Mouse (Mus musculus): Measurements from ENCODE around the gene Mdh2. TPM values are rescaled to one million over a fixed set of nuclear protein-coding genes. Genes with fewer than 3 reads are reported as not detected.

Gene Mdh2
- total RNA-seq, 2 experiments from 2014 or later = 1,176 to 1,179 TPM

- DNase-seq = no peak
Measured at GRCm38 (mm10) chr5:135835492-135835858, 57.2 kb downstream of the Mdh2 start.

- DNase-seq = no peak
Measured at GRCm38 (mm10) chr5:135835981-135836380, 57.7 kb downstream of the Mdh2 start.

Small RNA genes within 50 kb of the gene (microRNA-seq; reads per million reads assigned to microRNA genes)
- gene Gm23268 (ENCODE audit: borderline replicate concordance in 2 of 2) (0 reads per million in 2 experiments), gene Mir7034 (ENCODE audit: borderline replicate concordance in 2 of 2) (0 reads per million in 2 experiments)

Other genes starting within 250 kb of the Mdh2 start
- gene Hip1, start 233.4 kb upstream of the Mdh2 start, total RNA-seq (2021) = 10 to 100 TPM; 24.6 to 28.7 TPM
- not detected for gene Ccl26, start 214.9 kb upstream of the Mdh2 start, total RNA-seq (2021)
- gene Ccl24, start 205.4 kb upstream of the Mdh2 start, total RNA-seq (2021) = 1 to 10 TPM in 1 of 2 experiments, under 1 TPM in 1; 0.61 to 1.1 TPM
- gene Rhbdd2, start 145.9 kb upstream of the Mdh2 start, total RNA-seq (2021) = 10 to 100 TPM in 1 of 2 experiments, 1 to 10 TPM in 1; 9.9 to 11.8 TPM
- gene Por, start 108.4 kb upstream of the Mdh2 start, total RNA-seq (2021) = 10 to 100 TPM; 23.5 to 39.7 TPM
- gene Tmem120a, start 34.0 kb upstream of the Mdh2 start, total RNA-seq (2021) = 10 to 100 TPM in 1 of 2 experiments, 1 to 10 TPM in 1; 5.6 to 10.5 TPM
- gene Styxl1, start 95 bp upstream of the Mdh2 start, total RNA-seq (2021) = not detected
- gene Srrm3, start 28.4 kb downstream of the Mdh2 start, total RNA-seq (2021) = under 1 TPM; 0.08 to 0.21 TPM
- 100 to 1,000 TPM; 290 to 454 TPM for gene Hspb1, start 109.4 kb downstream of the Mdh2 start, total RNA-seq (2021)
- 100 to 1,000 TPM; 282 to 288 TPM for gene Ywhag, start 156.1 kb downstream of the Mdh2 start, total RNA-seq (2021)
- gene Ssc4d, start 196.1 kb downstream of the Mdh2 start, total RNA-seq (2021) = 1 to 10 TPM in 1 of 2 experiments, under 1 TPM in 1; 0.67 to 1.2 TPM
- gene Zp3, start 201.6 kb downstream of the Mdh2 start, total RNA-seq (2021) = not detected
- 1 to 10 TPM; 5.9 to 7.3 TPM for gene Dtx2, start 216.3 kb downstream of the Mdh2 start, total RNA-seq (2021)